Mouse (Mus musculus): ENCODE measurements around the gene Asb10. TPM values are rescaled to one million over a fixed set of nuclear protein-coding genes. Genes with fewer than 3 reads are reported as not detected.

Asb10 gene
- polyA plus RNA-seq, 2 experiments: 1.1 to 2.7 TPM

- WGBS: 2% methylated on average over 16 of the region's 49 CpGs
- H3K9me3 ChIP-seq (ENCODE audit: control insufficient read depth, low read length): no peaks in the 10 kb centered on the region
- peak within 1 kb of the TSS; percentile 74 for H3K4me2 ChIP-seq (replicated peaks; ENCODE audit: low read depth, low read length, severe bottlenecking)
- H3K4me3 ChIP-seq (replicated peaks; ENCODE audit: low read length): peak within 1 kb of the TSS; percentile 39
- H3K4me1 ChIP-seq (ENCODE audit: control insufficient read depth, insufficient read depth, low read length): peaks cover 5% of the 10 kb centered on the region; the same call in 1 of the 2 replicates
- H3K27me3 ChIP-seq (ENCODE audit: control insufficient read depth, insufficient read depth, low read length): peaks cover 78% of the 10 kb centered on the region
- H3K36me3 ChIP-seq (ENCODE audit: control insufficient read depth, insufficient read depth, low read length): no peaks in the 10 kb centered on the region
- no peak for ATAC-seq (ENCODE audit: low FRiP score, low read depth)
- DNase-seq (ENCODE audit: low spot score): no peak
- no peak within 1 kb of the TSS for H3K27ac ChIP-seq (replicated peaks; ENCODE audit: low read depth, low read length)
- H3K9ac ChIP-seq (ENCODE audit: low read depth, low read length, severe bottlenecking): peak within 1 kb of the TSS; percentile 28; the same call in 1 of the 2 replicates
- no peak for TF ChIP-seq POLR2A (IDR thresholded peaks at IDR 0.05; ENCODE audit: borderline replicate concordance, extremely low read depth, insufficient read depth, insufficient read length)
These were observed 13.9 kb downstream of the Asb10 start, which contains the start of gene Gbx1 for GRCm38 (mm10) chr5:24526889-24527230. Gene Gbx1, minus strand, starts transcription at chr5:24527202.

GRCm38 (mm10) chr5:24526190-24526888 lies 14.4 kb downstream of the Asb10 start:
- no peak for TF ChIP-seq POLR2A (IDR thresholded peaks at IDR 0.05; ENCODE audit: borderline replicate concordance, extremely low read depth, insufficient read depth, insufficient read length)
- Histone ChIP-seq H3K36me3 (ENCODE audit: control insufficient read depth, insufficient read depth, low read length) (no peaks in the 10 kb centered on the region), H3K4me2 (replicated peaks; ENCODE audit: low read depth, low read length, severe bottlenecking) (peak overlapping the region; percentile 74), H3K9me3 (ENCODE audit: control insufficient read depth, low read length) (no peaks in the 10 kb centered on the region), H3K4me1 (ENCODE audit: control insufficient read depth, insufficient read depth, low read length) (peaks cover 5% of the 10 kb centered on the region; the same call in 1 of the 2 replicates), H3K27ac (replicated peaks; ENCODE audit: low read depth, low read length) (no peak overlapping the region), H3K27me3 (ENCODE audit: control insufficient read depth, insufficient read depth, low read length) (peaks cover 84% of the 10 kb centered on the region), H3K9ac (ENCODE audit: low read depth, low read length, severe bottlenecking) (peak overlapping the region; percentile 28; the same call in 1 of the 2 replicates), H3K4me3 (replicated peaks; ENCODE audit: low read length) (peak overlapping the region; percentile 39)
- WGBS: 1% methylated on average over 12 of the region's 109 CpGs
- DNase-seq (ENCODE audit: low spot score): no peak
- 0 out of 2 replicates have a peak, but pooled peaks have one; percentile 35 for ATAC-seq (ENCODE audit: low FRiP score, low read depth)

- Histone ChIP-seq H3K4me2 (replicated peaks; ENCODE audit: low read depth, low read length, severe bottlenecking) (peak overlapping the region; percentile 74), H3K36me3 (ENCODE audit: control insufficient read depth, insufficient read depth, low read length) (no peaks in the 10 kb centered on the region), H3K4me3 (replicated peaks; ENCODE audit: low read length) (peak overlapping the region; percentile 39), H3K4me1 (ENCODE audit: control insufficient read depth, insufficient read depth, low read length) (peaks cover 5% of the 10 kb centered on the region; the same call in 1 of the 2 replicates), H3K27ac (replicated peaks; ENCODE audit: low read depth, low read length) (no peak overlapping the region), H3K27me3 (ENCODE audit: control insufficient read depth, insufficient read depth, low read length) (peaks cover 86% of the 10 kb centered on the region), H3K9me3 (ENCODE audit: control insufficient read depth, low read length) (no peaks in the 10 kb centered on the region), H3K9ac (ENCODE audit: low read depth, low read length, severe bottlenecking) (0 out of 2 replicates have a peak overlapping the region, but pooled peaks have one; percentile 28)
- no peak for TF ChIP-seq POLR2A (IDR thresholded peaks at IDR 0.05; ENCODE audit: borderline replicate concordance, extremely low read depth, insufficient read depth, insufficient read length)
- no peak for DNase-seq (ENCODE audit: low spot score)
- ATAC-seq (ENCODE audit: low FRiP score, low read depth): no peak
- 6% methylated on average over 34 of the region's 34 CpGs for WGBS
These were observed 15.2 kb downstream of the Asb10 start for GRCm38 (mm10) chr5:24525360-24526189.

- H3K27me3 ChIP-seq (ENCODE audit: control insufficient read depth, insufficient read depth, low read length): peaks cover 86% of the 10 kb centered on the region
- no peak overlapping the region for H3K27ac ChIP-seq (replicated peaks; ENCODE audit: low read depth, low read length)
- H3K4me3 ChIP-seq (replicated peaks; ENCODE audit: low read length): no peak overlapping the region
- no peaks in the 10 kb centered on the region for H3K9me3 ChIP-seq (ENCODE audit: control insufficient read depth, low read length)
- H3K9ac ChIP-seq (ENCODE audit: low read depth, low read length, severe bottlenecking): no peak overlapping the region
- no peak for DNase-seq (ENCODE audit: low spot score)
- no peak overlapping the region for H3K4me2 ChIP-seq (replicated peaks; ENCODE audit: low read depth, low read length, severe bottlenecking)
- H3K4me1 ChIP-seq (ENCODE audit: control insufficient read depth, insufficient read depth, low read length): peaks cover 5% of the 10 kb centered on the region; the same call in 1 of the 2 replicates
- no peak for TF ChIP-seq POLR2A (IDR thresholded peaks at IDR 0.05; ENCODE audit: borderline replicate concordance, extremely low read depth, insufficient read depth, insufficient read length)
- WGBS: 20% methylated on average over 4 of the region's 4 CpGs
- ATAC-seq (ENCODE audit: low FRiP score, low read depth): no peak
- no peaks in the 10 kb centered on the region for H3K36me3 ChIP-seq (ENCODE audit: control insufficient read depth, insufficient read depth, low read length)
These were observed 16.3 kb downstream of the Asb10 start for GRCm38 (mm10) chr5:24524522-24524921.

- no peak overlapping the region for H3K27ac ChIP-seq (replicated peaks; ENCODE audit: low read depth, low read length)
- DNase-seq (ENCODE audit: low spot score): no peak
- ATAC-seq (ENCODE audit: low FRiP score, low read depth): no peak
- peaks cover 5% of the 10 kb centered on the region; the same call in 1 of the 2 replicates for H3K4me1 ChIP-seq (ENCODE audit: control insufficient read depth, insufficient read depth, low read length)
- H3K36me3 ChIP-seq (ENCODE audit: control insufficient read depth, insufficient read depth, low read length): no peaks in the 10 kb centered on the region
- no peak overlapping the region for H3K4me3 ChIP-seq (replicated peaks; ENCODE audit: low read length)
- H3K27me3 ChIP-seq (ENCODE audit: control insufficient read depth, insufficient read depth, low read length): peaks cover 79% of the 10 kb centered on the region
- no peaks in the 10 kb centered on the region for H3K9me3 ChIP-seq (ENCODE audit: control insufficient read depth, low read length)
- no peak overlapping the region for H3K9ac ChIP-seq (ENCODE audit: low read depth, low read length, severe bottlenecking)
- 52% methylated on average over 8 of the region's 8 CpGs for WGBS
- no peak for TF ChIP-seq POLR2A (IDR thresholded peaks at IDR 0.05; ENCODE audit: borderline replicate concordance, extremely low read depth, insufficient read depth, insufficient read length)
- H3K4me2 ChIP-seq (replicated peaks; ENCODE audit: low read depth, low read length, severe bottlenecking): no peak overlapping the region
These were observed 17.0 kb downstream of the Asb10 start for GRCm38 (mm10) chr5:24523806-24524205.
